Mouse (Mus musculus): ENCODE measurements at regions not wholly inside any gene's neighbourhood (a gene's known extent, or its start where the extent isn't known, plus 50 kb on each side); places are given as distances from the start of the nearest gene placed in this dataset.

DNA sequence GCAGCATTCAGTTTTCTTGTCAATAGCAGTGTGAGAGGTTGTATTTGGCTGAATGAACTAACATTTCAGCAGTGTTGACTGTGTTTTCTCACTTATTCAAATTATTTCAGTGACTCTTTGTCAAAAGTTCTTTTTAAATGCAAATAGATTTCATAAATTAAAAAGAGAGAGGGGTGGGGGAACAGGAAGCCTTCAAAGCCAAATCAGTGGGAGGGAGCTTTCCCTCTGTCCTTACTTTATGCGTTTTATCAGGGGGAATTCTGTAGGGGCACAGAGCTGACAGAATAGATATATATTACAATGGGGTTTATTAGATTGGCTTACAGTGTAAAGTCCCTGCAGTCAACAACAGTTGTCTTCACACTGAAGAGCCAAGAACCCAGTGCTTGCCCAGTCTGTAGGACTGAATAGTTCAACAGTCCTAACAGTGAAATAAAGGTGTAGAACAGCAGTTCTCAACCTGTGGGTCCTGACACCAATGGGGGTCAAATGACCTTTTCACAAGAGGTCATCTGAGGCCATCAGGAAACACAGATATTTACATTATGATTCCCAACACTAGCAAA lies 479.5 kb upstream of the Arpp21 start:
- DNase-seq (ENCODE audit: low spot score), result no peak

DNA sequence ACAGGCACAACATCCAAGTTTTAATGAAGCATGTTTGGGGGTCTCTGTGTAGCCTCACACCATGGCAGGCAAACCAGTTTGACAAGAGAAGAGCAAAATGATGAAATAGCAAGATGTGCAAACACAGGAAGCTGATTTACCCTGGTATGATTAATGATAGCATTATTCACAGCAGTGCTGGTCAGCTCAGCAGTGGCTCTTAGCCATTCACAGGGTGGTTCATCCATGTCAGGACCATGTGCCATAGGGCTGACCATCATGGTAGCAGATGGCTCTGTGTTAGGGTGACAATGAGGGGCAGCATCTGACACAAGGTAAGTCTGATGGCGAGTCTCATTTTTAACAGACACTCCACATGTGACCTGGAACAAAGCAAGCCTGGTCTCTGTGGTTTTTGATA lies 443.1 kb upstream of the Arpp21 start:
- DNase-seq (ENCODE audit: low spot score), result no peak

DNA sequence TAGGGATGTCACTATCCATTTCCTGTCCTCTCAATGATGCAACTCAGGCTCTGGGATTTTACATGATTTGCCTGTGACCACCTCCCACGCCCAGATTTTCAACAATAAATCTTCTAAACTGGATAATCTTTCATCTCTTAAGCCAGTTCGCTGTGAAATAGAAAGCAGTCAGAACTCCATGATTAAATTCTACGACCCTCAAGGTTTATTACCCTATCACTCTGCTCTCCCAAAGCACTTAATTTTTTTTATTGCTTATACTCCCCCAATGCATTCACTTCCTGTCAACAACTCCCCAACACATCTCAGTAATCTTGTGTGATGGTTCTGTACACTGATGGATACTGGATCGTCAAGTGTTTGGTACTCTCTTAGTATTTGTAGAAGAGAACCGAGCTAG lies 439.5 kb upstream of the Arpp21 start:
- no peak for DNase-seq (ENCODE audit: low spot score)

Data from urinary bladder, postnatal 25 days (tissue).